Mouse (Mus musculus) R1 (cell line): ENCODE data around the gene Dnttip2.
"Not testable (repeated sequence)": the region's sequence is repeated elsewhere in the genome, so short reads cannot be mapped to it uniquely, and the experiment has no call there.

Source experiments
- DNase-seq: peaks from one replicate; pipeline ENCODE4 v3.0.0-alpha.2; 2018; ENCODE audit warnings: low read depth, low spot score

Dnttip2 gene

DNA sequence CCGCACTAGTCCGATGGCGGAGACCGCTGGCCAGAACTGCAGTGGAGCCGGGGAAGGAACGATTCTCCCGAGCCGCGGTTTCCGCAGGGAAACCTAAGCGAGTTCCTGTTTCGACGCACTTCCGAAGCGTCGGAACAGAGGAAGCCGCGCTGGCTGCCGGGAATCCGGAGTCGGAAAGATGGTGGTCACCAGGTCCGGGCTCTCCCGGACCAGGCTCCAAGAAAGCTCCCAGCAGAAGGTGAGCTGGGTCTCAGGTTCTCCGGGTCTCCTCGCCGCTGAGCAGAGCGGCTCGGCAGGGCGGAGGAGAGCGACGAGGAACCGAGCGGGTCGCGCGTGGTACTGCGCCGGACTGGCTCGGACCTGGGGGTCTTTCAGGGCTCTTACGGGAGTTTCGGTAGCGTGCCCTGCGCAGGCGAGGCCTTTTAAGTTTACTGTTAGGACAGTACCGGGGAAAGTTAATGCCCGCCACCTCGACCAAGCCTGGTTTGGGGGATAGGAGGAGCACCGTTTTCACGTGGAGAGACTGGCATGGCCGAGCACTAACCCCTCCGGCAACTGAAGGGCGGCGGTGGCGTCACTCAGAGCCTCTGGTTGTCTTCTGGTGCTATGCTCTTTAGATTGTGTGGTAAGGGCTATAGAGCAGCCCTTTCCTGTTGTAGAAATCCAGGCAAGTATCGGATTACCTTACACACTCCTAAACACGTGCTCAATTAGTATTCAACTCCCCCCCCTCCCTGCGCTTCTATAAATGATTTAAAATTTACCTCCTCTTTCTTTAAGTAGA, at the start of gene Dnttip2:
TSS of gene Dnttip2 (plus strand) at position 148 of the 784 bp plus-strand sequence.
- peak; percentile 98 for DNase-seq

GRCm38 (mm10) chr3:122226972-122227371, 47.2 kb upstream of the Dnttip2 start:
- not testable (repeated sequence) for DNase-seq

- no peak for DNase-seq
Observed at GRCm38 (mm10) chr3:122235772-122236171, 38.4 kb upstream of the Dnttip2 start.

GRCm38 (mm10) chr3:122242876-122243275, 31.3 kb upstream of the Dnttip2 start:
- peak; percentile 73 for DNase-seq

GRCm38 (mm10) chr3:122243416-122244167, 30.6 kb upstream of the Dnttip2 start:
- DNase-seq: peak; percentile 90

GRCm38 (mm10) chr3:122244759-122245158, 29.4 kb upstream of the Dnttip2 start:
- DNase-seq: no peak

GRCm38 (mm10) chr3:122245215-122245877, 28.8 kb upstream of the Dnttip2 start, which contains the start of gene Gclm:
Gclm (plus strand) TSS chr3:122245557.
- peak; percentile 92 for DNase-seq

DNA sequence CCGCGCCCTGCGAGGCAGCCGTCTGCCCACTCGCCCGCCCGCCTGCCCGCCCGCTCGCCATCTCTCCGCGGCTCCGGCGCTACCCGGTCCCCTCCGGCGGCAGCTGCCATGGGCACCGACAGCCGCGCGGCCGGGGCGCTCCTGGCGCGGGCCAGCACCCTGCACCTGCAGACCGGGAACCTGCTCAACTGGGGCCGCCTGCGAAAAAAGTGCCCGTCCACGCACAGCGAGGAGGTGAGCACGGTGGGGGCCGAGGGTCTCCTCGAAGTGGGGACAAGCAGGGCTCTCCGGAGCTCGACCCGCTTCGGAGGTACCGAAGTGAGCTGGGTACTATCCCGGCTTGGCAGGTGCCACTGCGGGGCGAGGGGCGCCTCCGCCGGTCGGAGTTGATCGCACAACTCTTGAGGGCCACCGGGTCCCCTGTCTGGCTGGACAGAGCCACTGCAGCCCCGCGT, 28.3 kb upstream of the Dnttip2 start:
- DNase-seq: peak; percentile 54

- DNase-seq: no peak
Observed at GRCm38 (mm10) chr3:122246406-122246805, 27.8 kb upstream of the Dnttip2 start.

DNA sequence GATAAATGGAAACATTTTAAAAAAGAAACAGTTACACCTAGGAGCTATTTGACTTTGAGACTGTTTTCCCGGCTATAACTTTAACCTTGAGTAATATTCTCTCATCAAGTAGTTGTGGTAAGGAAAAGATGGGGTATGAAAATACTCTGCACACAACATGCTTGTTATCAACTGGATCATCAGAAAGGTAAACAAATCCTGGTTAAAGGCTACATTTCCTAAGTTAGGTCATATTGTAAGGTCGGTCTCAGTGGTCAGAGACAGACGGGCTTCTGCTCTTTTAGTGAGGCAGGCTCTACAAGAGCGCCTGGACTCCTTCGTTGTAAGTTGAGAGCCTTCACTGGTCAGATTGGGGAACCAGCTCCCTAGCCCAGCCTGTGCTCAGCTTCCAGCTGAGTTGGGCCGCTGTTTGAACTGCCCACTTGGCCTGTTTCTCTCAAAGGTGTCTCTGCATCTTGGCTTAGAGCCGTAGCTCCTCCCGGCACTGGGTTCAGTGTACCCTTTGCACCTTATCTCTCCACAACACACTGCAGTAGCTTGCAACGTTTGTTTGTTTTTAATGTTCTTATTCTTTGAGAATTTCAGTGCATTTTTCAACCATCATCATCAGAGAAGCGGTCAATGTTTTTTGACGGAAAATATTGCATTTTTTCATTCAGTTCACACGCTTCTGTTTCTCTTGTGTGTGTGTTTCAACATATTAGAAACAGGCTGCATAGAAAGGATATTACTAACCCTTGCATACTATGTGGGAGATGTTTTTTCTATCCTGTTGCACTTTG, 27.0 kb upstream of the Dnttip2 start:
- no peak for DNase-seq

- DNase-seq: no peak
Observed at GRCm38 (mm10) chr3:122247768-122248100, 26.5 kb upstream of the Dnttip2 start.

GRCm38 (mm10) chr3:122252466-122253253, 21.5 kb upstream of the Dnttip2 start:
- DNase-seq: no peak

DNA sequence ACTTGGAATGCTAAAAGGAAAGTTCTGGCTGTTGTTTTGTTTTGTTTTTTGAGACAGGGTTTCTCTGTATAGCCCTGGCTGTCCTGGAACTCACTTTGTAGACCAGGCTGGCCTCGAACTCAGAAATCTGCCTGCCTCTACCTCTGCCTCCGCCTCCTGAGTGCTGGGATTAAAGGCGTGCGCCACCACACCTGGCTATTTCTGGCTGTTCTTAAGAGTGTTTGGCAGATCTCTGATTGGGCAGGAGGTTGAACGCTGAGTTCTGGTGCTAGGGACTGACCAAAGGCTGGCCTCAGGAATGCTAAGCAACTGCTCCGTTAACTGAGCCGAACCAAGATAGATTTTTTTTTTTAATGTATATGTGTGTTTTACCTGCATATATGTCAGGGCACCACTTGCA, 20.1 kb upstream of the Dnttip2 start:
- DNase-seq: not testable (repeated sequence)

- peak; percentile 78 for DNase-seq
Observed at GRCm38 (mm10) chr3:122269986-122270385, 4.2 kb upstream of the Dnttip2 start.

GRCm38 (mm10) chr3:122272565-122272964, 1.6 kb upstream of the Dnttip2 start:
- DNase-seq: not testable (repeated sequence)

- no peak for DNase-seq
Observed at GRCm38 (mm10) chr3:122273407-122274240, 564 bp upstream of the Dnttip2 start.

DNA sequence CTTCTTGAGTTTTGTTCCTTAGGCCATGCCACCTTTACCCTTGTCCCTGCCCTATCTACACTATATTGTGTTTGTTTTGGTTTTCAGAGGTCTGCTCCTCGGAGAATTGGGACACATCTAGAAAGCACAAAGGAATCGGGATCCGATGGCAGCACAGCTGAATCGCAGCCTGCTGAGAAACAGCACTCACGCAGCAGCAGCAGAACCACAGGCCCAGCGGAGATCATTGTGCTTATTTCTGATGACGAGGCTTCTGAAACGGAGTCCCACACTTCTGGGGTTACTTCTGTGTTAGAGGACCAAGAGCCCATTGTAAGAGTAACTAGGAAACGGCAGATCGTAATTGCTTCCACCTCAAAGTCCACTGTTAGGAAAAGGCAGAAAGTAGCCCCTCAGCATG, 923 bp downstream of the Dnttip2 start:
- DNase-seq: no peak

- no peak for DNase-seq
Observed at GRCm38 (mm10) chr3:122287195-122287594, 13.0 kb downstream of the Dnttip2 start.

GRCm38 (mm10) chr3:122288613-122289195, 14.5 kb downstream of the Dnttip2 start:
- no peak for DNase-seq
